Mouse (Mus musculus) adrenal gland (tissue): Measurements from ENCODE around the gene Gm12185.
"Not testable (repeated sequence)": the region's sequence is repeated elsewhere in the genome, so short reads cannot be mapped to it uniquely, and the experiment has no call there.

ENCODE experiments used
- intact Hi-C: fragments of 180-260 bp; cut with DNase I; formaldehyde crosslinking; loops from one replicate; pipeline ENCODE4 v1.15.1; 2025
- long read RNA-seq, 2 experiments: library from polyadenylated mRNA; unstranded; transcript quantifications; one replicate each; pipeline ENCODE4 v2.0.0; 2020; ENCODE audit warnings: borderline replicate concordance in 1 of 2; ENCODE audit not compliant: insufficient replicate concordance in 1 of 2

The Gm12185 gene
- long read RNA-seq, experiment 1 = 0 reads
- long read RNA-seq, experiment 2 = 0 reads

DNA sequence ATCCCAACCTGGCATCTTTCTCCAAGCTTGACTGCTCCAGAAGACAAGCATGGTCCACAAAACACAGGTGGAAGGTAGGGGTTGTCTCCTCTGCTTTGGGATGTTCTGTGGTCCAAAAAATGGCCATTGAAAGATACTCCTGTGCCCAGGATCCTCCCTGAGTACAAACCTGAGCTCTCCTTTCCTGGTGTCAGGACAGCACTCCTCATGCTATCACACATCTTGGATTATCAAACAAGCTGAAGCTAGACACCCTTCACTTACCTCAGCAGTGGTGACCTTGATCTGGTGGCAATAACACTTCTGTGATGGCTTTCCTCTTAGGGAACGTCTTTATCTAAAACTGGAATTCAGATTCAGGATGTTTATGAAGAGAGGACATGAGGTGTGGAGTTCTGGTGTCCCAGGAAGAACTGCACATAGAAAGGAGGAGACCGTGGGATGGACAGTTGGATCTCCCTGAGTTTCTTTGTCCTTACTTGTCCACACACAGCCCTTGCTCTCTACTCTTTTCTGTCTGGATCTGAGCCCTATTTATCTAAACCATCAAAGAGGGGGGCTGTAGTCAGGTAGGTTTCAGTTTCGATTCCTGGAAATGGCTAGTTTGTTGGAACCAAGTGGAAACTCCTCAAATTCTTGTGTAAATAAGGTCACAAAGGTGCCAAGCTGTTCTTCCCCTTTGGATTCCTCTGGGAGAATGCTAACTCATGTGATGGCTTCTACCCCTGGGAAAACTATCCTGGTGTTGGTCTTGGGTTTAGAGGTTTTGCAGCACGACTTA, at the start of gene Gm12185:
Gm12185 (minus strand) TSS at position 487 of the 781 bp plus-strand sequence.
- intact Hi-C loops = not testable (repeated sequence)

DNA sequence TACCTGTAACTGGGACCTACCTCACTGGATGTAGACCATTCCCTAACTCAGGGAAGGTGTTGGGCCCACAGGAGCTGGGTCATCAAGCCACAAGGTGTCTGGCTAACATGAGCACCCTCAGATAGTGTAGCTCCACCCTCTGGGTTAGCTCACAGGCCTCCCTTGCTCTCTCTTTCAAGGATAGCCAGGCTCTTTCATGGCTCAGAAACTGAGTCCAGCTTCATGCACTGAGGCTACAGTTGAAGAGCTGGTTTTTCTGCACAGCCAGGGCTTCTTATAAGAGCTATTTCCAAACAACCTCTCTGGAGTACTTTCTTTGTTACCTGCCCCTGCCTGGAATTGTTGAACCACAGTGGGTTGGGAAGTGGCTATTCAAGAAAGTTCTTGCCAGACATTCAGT, 20.0 kb upstream of the Gm12185 start:
- intact Hi-C loops = not testable (repeated sequence)

GRCm38 (mm10) chr11:49006785-49007184, 14.8 kb upstream of the Gm12185 start:
- intact Hi-C loops = not testable (repeated sequence)

- intact Hi-C loops = not testable (repeated sequence)
These were observed 14.3 kb upstream of the Gm12185 start for GRCm38 (mm10) chr11:49006317-49006716.

DNA sequence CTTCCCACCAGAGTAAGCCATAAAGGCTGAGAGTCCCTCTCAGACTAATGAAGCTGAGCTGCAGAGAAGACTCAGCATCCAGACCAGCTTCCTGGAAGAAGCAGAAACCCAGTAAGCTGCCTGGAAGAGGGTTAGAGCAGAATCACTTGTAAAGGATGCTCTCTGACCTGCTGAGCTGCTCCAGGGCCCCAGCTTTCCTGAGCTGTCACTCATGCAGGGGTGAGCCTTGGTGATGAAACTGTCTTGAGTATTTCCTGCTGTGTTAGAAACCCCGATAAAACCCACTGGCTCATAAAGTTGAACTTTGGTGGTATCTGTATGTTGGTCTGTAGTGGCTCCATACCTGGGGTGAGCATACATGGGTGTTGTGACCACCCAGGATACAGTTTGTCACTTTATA, 8.4 kb upstream of the Gm12185 start:
- intact Hi-C loops = not testable (repeated sequence)

DNA sequence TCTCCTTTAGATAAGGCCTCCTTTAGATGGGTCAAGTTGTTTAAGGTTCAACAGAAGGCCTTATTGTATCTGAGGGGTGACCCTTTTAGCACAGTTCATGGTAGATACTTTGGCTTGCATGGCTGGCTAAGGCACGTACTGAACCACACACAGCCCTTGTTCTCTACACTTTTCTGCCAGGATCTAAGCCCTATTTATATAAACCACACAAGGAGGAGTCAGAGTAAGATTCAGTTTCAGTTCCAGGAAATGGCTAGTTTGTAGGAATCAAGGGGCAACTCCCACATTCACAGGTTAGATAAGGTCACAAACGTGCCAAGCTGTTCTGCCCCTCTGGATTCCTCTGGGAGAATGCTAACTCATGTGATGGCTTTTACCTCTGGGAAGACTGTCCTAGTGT, 2.0 kb upstream of the Gm12185 start, which contains the start of gene Tgtp1:
Tgtp1 (minus strand) TSS at position 155 of the 400 bp plus-strand sequence.
- intact Hi-C loops = not testable (repeated sequence)

- intact Hi-C loops = not testable (repeated sequence)
These were observed 1.3 kb upstream of the Gm12185 start for GRCm38 (mm10) chr11:48993296-48993695.

DNA sequence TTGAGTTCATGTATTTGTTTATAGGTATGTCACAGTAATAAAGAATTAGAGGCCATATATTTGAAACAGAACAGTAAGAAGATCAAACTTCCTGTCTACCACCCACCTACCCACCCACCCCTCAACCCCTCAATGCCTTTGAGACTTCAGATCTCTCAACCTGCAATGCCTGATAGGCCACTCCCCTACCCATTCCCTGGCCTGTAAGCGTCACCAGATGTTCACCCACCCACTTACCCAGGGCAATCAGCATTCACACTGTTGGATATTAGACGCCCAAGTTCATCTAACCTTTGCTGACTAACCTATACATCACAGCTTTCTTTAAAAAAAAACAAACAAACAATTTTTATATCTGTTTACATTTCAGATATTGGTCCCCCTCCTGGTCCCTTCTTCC, 2.0 kb downstream of the Gm12185 start:
- intact Hi-C loops = not testable (repeated sequence)

DNA sequence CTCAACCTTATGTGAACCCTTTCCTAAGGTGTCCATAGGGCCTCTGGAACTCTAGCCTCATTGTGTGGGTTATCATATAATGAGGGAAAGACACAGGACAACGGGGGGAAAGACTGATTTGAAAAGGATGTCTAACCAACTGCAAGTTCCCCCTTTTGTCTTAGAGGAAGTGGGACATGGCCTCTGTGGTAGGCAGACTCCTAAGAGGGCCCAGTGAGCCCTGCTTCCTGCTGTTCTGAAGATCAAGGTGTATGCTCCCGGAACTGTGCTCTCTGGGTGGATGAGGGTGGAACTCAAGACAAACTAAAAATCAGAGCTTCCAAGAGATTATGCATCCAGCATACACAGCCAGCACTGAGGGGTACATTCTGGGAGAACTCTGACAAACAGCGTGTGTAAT, 3.8 kb downstream of the Gm12185 start:
- intact Hi-C loops = not testable (repeated sequence)

DNA sequence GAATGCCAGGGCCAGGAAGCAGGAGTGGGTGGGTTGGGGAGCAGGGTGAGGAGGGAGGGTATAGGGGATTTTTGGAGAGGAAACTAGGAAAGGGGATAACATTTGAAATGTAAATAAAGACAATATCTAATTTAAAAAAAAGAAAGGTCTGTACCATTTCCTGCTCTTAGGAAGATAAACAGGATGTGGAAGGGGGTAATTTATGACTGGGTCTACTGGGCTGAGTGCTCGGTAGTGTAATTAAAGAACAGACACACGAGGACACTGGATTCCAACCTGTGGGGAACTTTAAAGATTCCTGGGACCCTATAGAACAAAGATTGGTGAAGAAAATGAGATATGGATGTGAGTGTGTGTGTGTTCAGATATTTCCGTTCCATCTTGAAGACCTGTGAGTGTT, 9.2 kb downstream of the Gm12185 start:
- intact Hi-C loops = not testable (repeated sequence)

DNA sequence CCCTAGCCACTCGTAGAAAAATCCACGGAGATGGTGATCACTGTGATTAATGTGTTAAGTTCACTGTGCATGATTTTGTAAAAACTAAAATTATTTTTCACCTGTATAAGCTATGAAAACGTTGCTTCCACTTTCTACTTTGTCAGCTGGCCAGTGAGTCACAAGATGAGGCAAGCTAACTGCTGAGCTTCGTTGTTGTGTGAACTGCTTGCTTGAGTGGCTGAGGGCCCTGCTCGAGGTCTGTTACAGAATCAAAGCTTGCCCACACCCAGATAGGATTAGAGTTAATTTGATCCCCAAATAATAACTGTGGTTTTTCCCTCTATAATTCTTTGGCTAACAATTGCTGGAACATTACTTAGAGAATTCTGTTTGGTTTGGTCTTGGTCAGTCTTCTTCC, 12.0 kb downstream of the Gm12185 start:
- intact Hi-C loops = not testable (repeated sequence)

GRCm38 (mm10) chr11:48979251-48979650, 12.8 kb downstream of the Gm12185 start, which contains the start of gene 9930111J21Rik1:
TSS of gene 9930111J21Rik1 (minus strand) at chr11:48979398.
- intact Hi-C loops = not testable (repeated sequence)

- intact Hi-C loops = not testable (repeated sequence)
These were observed 13.6 kb downstream of the Gm12185 start, which contains the start of gene Olfr56 for GRCm38 (mm10) chr11:48978240-48978939. TSS of gene Olfr56 (plus strand) at chr11:48978889.

DNA sequence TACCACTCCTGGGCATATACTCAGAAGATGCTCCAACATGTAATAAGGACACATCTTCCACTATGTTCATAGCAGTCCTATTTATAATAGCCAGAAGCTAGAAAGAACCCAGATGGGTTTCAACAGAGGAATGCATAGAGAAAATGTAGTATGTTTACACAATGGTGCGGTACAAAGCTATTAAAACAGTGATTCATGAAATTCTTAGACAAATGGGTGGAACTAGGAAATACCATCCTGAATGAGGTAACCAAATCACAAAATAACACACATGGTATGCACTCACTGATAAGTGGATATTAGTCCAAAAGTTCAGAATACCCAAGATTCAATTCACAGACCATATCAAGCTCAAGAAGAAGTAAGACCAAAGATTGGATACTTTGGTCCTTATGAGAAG, 17.3 kb downstream of the Gm12185 start:
- intact Hi-C loops = not testable (repeated sequence)

- intact Hi-C loops = not testable (repeated sequence)
These were observed 45.9 kb downstream of the Gm12185 start, which contains the start of gene Psme2b for GRCm38 (mm10) chr11:48946090-48946489. TSS of gene Psme2b (minus strand) at chr11:48946190.

GRCm38 (mm10) chr11:48939286-48939685, 52.7 kb downstream of the Gm12185 start:
- intact Hi-C loops = not testable (repeated sequence)

GRCm38 (mm10) chr11:48935291-48935690, 56.7 kb downstream of the Gm12185 start:
- intact Hi-C loops = not testable (repeated sequence)

DNA sequence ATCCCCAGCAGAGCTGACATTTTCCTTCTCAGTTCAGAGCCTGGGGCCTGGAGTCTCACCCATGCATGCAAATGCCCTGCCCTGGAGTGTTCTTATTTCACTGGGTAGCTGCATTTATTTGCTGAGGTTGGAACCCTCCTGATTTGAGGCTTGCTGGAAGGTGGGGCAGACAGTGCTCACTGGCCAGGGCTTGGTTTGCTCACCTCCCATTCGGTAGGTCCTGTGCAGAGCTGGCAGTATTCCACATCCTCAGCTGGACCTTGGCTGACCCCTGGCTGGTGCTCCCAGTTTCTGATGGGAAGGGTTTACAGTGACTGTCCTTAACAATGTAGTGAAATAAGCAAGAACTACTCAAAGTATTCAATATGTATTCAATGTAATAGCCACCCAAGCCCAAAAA, 58.1 kb downstream of the Gm12185 start:
- intact Hi-C loops = not testable (repeated sequence)

DNA sequence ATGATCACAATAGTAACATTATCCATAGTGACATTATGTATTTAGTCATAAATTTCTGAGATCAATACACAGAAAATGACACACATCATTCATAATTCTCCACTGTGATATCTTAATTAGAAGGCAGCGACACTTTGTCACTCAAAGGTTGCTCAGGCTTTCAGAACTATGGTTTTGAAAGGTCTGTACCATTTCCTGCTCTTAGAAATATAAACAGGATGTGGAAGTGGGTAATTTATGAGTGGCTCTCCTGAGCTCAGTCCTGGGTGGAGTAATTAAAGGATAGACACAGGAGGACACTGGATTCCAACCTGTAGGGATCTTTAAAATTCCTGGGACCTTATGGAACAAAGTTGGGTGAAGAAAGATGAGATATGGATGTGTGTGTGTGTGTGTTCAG, 58.6 kb downstream of the Gm12185 start:
- intact Hi-C loops = not testable (repeated sequence)

DNA sequence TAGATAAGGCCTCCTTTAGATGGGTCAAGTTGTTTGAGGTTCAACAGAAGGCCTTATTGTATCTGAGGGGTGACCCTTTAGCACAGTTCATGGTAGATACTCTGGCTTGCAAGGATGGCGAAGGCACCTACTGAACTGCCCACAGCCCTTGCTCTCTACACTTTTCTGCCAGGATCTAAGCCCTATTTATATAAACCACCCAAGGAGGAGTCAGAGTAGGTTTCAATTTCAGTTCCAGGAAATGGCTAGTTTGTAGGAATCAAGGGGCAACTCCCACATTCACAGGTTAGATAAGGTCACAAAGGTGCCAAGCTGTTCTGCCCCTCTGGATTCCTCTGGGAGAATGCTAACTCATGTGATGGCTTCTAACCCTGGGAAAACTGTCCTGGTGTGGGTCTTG, 64.0 kb downstream of the Gm12185 start:
- intact Hi-C loops = not testable (repeated sequence)

- intact Hi-C loops = not testable (repeated sequence)
These were observed 65.6 kb downstream of the Gm12185 start for GRCm38 (mm10) chr11:48926437-48926836.

- intact Hi-C loops = not testable (repeated sequence)
These were observed 68.2 kb downstream of the Gm12185 start for GRCm38 (mm10) chr11:48923818-48924217.
